ENCODE assay signal across 9 mouse cellular contexts in genomic region chr15:98806071-98806808, GRCm38 (mm10). TPM values are rescaled to one million over a fixed set of nuclear protein-coding genes. Genes with fewer than 3 reads are reported as not detected.
DNase-seq lines count a peak whose midpoint lies in the region; ATAC-seq and TF ChIP-seq lines count a peak whose summit lies in the region.
"Had no signal": no experiment of that assay in that cellular context is flagged by ENCODE, and none has a peak within 500 bp of the region (broad histone marks: within the 10 kb centered on the region; RNA-seq: fewer than 3 reads in every experiment).

No protein-coding gene starts in this region.

- H3K4me3 ChIP-seq in megakaryocyte, embryonic 14.5 days (replicated peaks): peak overlapping the region; percentile 89
- H3K4me3 ChIP-seq in forebrain, embryonic 13.5 days: peak overlapping the region; percentile 43
- peak overlapping the region; percentile 48 for H3K4me3 ChIP-seq in limb, embryonic 14.5 days (replicated peaks; ENCODE audit: low read length)
- H3K4me3 ChIP-seq in stomach, embryonic 15.5 days (replicated peaks): peak overlapping the region; percentile 42
- H3K4me3 ChIP-seq in thymus, adult 2 months (ENCODE audit: control insufficient read depth, insufficient read depth, low read length): no peak overlapping the region

- no peak for DNase-seq in limb, embryonic 14.5 days (ENCODE audit: low spot score)
- DNase-seq in frontal cortex, postnatal 25 days (ENCODE audit: low spot score in 2 of 2): no peak
- DNase-seq in thymus, adult 2 months: no peak
- DNase-seq: adrenal gland, adult 2 months had no signal

- ATAC-seq in megakaryocyte, adult 5-6 weeks (ENCODE audit: poor library complexity, severe bottlenecking): no peak
- no peak for ATAC-seq in forebrain, embryonic 13.5 days
- no peak for ATAC-seq in limb, embryonic 14.5 days (ENCODE audit: low FRiP score, low read depth)
- 0 out of 2 replicates have a peak, but pooled peaks have one; percentile 4 for ATAC-seq in stomach, embryonic 15.5 days (ENCODE audit: insufficient read depth, low FRiP score, low read depth)

- H3K36me3 ChIP-seq in megakaryocyte, embryonic 14.5 days (replicated peaks; ENCODE audit: low read length): peaks cover 16% of the 10 kb centered on the region
- H3K36me3 ChIP-seq in forebrain, embryonic 13.5 days (ENCODE audit: poor library complexity, severe bottlenecking): 0 out of 2 replicates have a peak, but pooled peaks cover 3% of the 10 kb centered on the region
- H3K36me3 ChIP-seq in limb, embryonic 14.5 days (ENCODE audit: control insufficient read depth, insufficient read depth, low read length): 0 out of 2 replicates have a peak, but pooled peaks cover 7% of the 10 kb centered on the region
- no peaks in the 10 kb centered on the region for H3K36me3 ChIP-seq in stomach, embryonic 15.5 days
- no peaks in the 10 kb centered on the region for H3K36me3 ChIP-seq in thymus, adult 2 months (ENCODE audit: control insufficient read depth, insufficient read depth, low read length)

- TF ChIP-seq CTCF in thymus, adult 2 months (IDR thresholded peaks at IDR 0.05; ENCODE audit: borderline replicate concordance, control insufficient read depth, extremely low read depth, insufficient read depth, low read length, poor library complexity): no peak

- no peak for TF ChIP-seq POLR2A in limb, embryonic 14.5 days (IDR thresholded peaks at IDR 0.05; ENCODE audit: borderline replicate concordance, extremely low read depth, insufficient read depth, insufficient read length)
- no peak for TF ChIP-seq POLR2A in thymus, adult 2 months (IDR thresholded peaks at IDR 0.05; ENCODE audit: control insufficient read depth, extremely low read depth, insufficient read depth, low read length, poor library complexity)

- WGBS in forebrain, embryonic 13.5 days: 2% methylated on average over 30 of the region's 30 CpGs
- WGBS in limb, embryonic 14.5 days: 6% methylated on average over 29 of the region's 30 CpGs
- 14% methylated on average over 30 of the region's 30 CpGs for WGBS in stomach, embryonic 15.5 days
- WGBS in thymus, adult 2 months: 40% methylated on average over 30 of the region's 30 CpGs

- H3K27me3 ChIP-seq in megakaryocyte, embryonic 14.5 days (replicated peaks): peaks cover 88% of the 10 kb centered on the region
- peaks cover 98% of the 10 kb centered on the region for H3K27me3 ChIP-seq in forebrain, embryonic 13.5 days
- peaks cover 91% of the 10 kb centered on the region for H3K27me3 ChIP-seq in limb, embryonic 14.5 days (ENCODE audit: control insufficient read depth, insufficient read depth, low read length)
- H3K27me3 ChIP-seq in stomach, embryonic 15.5 days (replicated peaks): peaks cover 84% of the 10 kb centered on the region
- H3K27me3 ChIP-seq in thymus, adult 2 months (ENCODE audit: control insufficient read depth, insufficient read depth, low read length): peaks cover 36% of the 10 kb centered on the region

- H3K9ac ChIP-seq in forebrain, embryonic 13.5 days: no peak overlapping the region
- H3K9ac ChIP-seq in limb, embryonic 14.5 days (ENCODE audit: low read depth, low read length, severe bottlenecking): no peak overlapping the region
- no peak overlapping the region for H3K9ac ChIP-seq in stomach, embryonic 15.5 days

- peak overlapping the region; percentile 71 for H3K4me2 ChIP-seq in forebrain, embryonic 13.5 days
- H3K4me2 ChIP-seq in limb, embryonic 14.5 days (replicated peaks; ENCODE audit: low read depth, low read length, severe bottlenecking): peak overlapping the region; percentile 88
- peak overlapping the region; percentile 90 for H3K4me2 ChIP-seq in stomach, embryonic 15.5 days

- H3K27ac ChIP-seq in forebrain, embryonic 13.5 days: no peak overlapping the region
- no peak overlapping the region for H3K27ac ChIP-seq in limb, embryonic 14.5 days (replicated peaks; ENCODE audit: low read depth, low read length)
- no peak overlapping the region for H3K27ac ChIP-seq in stomach, embryonic 15.5 days
- H3K27ac ChIP-seq in thymus, adult 2 months (ENCODE audit: control insufficient read depth, insufficient read depth, low read length): no peak overlapping the region

- peaks cover 71% of the 10 kb centered on the region for H3K4me1 ChIP-seq in megakaryocyte, embryonic 14.5 days
- peaks cover 48% of the 10 kb centered on the region for H3K4me1 ChIP-seq in forebrain, embryonic 13.5 days
- peaks cover 21% of the 10 kb centered on the region for H3K4me1 ChIP-seq in limb, embryonic 14.5 days (ENCODE audit: control insufficient read depth, insufficient read depth, low read length)
- H3K4me1 ChIP-seq in stomach, embryonic 15.5 days: peaks cover 33% of the 10 kb centered on the region
- H3K4me1 ChIP-seq in thymus, adult 2 months (replicated peaks; ENCODE audit: control insufficient read depth, insufficient read depth, low read length): peaks cover 42% of the 10 kb centered on the region

- no peaks in the 10 kb centered on the region for H3K9me3 ChIP-seq in megakaryocyte, embryonic 14.5 days
- no peaks in the 10 kb centered on the region for H3K9me3 ChIP-seq in forebrain, embryonic 13.5 days (replicated peaks)
- H3K9me3 ChIP-seq in limb, embryonic 14.5 days (ENCODE audit: control insufficient read depth, low read length): no peaks in the 10 kb centered on the region
- H3K9me3 ChIP-seq in stomach, embryonic 15.5 days: no peaks in the 10 kb centered on the region

RNA-seq across cellular contexts. Expression of gene Ddn, which starts 3.0 kb away (rescaled TPM):
- 0.32 and 0.73 TPM in 2 replicates for polyA plus RNA-seq in megakaryocyte, embryonic 14.5 days (2012; ENCODE audit: insufficient read depth, low replicate concordance)
- total RNA-seq in megakaryocyte, adult 5-6 weeks (2015): not detected in 2 replicates
- total RNA-seq in megakaryocyte, adult 5-6 weeks (2017): 0.15 and 0.16 TPM in 2 replicates
- polyA plus RNA-seq in forebrain, embryonic 13.5 days (2015; fragmentation: Nextera tagmentation; extraction: Ambion mirVana): 0.05 and 0.15 TPM in 2 replicates
- polyA plus RNA-seq in limb, embryonic 14.5 days (2012; rRNA removed): 0.44 and 0.59 TPM in 2 replicates
- 0.14 TPM in 1 of 2 replicates, not detected in the other for polyA plus RNA-seq in limb, embryonic 14.5 days (2014; fragmentation: Nextera tagmentation; extraction: Ambion mirVana)
- polyA plus RNA-seq in stomach, embryonic 15.5 days (2015; fragmentation: Nextera tagmentation; extraction: Ambion mirVana): not detected in 2 replicates
- polyA plus RNA-seq in thymus, adult 2 months (2012; rRNA removed): 0.26 and 0.65 TPM in 2 replicates

RNA-seq across cellular contexts. Expression of gene Wnt1, which starts 16.6 kb away (rescaled TPM):
- not detected in 2 replicates for polyA plus RNA-seq in megakaryocyte, embryonic 14.5 days (2012; ENCODE audit: insufficient read depth, low replicate concordance)
- total RNA-seq in megakaryocyte, adult 5-6 weeks (2015): not detected in 2 replicates
- total RNA-seq in megakaryocyte, adult 5-6 weeks (2017): not detected in 2 replicates
- polyA plus RNA-seq in forebrain, embryonic 13.5 days (2015; fragmentation: Nextera tagmentation; extraction: Ambion mirVana): not detected in 2 replicates
- not detected in 2 replicates for polyA plus RNA-seq in limb, embryonic 14.5 days (2012; rRNA removed)
- 0.08 TPM in 1 of 2 replicates, not detected in the other for polyA plus RNA-seq in limb, embryonic 14.5 days (2014; fragmentation: Nextera tagmentation; extraction: Ambion mirVana)
- polyA plus RNA-seq in stomach, embryonic 15.5 days (2015; fragmentation: Nextera tagmentation; extraction: Ambion mirVana): not detected in 2 replicates
- 0.07 and 0.22 TPM in 2 replicates for polyA plus RNA-seq in thymus, adult 2 months (2012; rRNA removed)
- total RNA-seq: adrenal gland, adult 2 months; gastrocnemius, postnatal 25 days had no signal

RNA-seq across cellular contexts. Expression of gene Prkag1, which starts 25.1 kb away (rescaled TPM):
- polyA plus RNA-seq in megakaryocyte, embryonic 14.5 days (2012; ENCODE audit: insufficient read depth, low replicate concordance): 237 and 264 TPM in 2 replicates
- 60.5 TPM in 2 replicates for total RNA-seq in megakaryocyte, adult 5-6 weeks (2015)
- 99.7 and 126 TPM in 2 replicates for total RNA-seq in megakaryocyte, adult 5-6 weeks (2017)
- polyA plus RNA-seq in forebrain, embryonic 13.5 days (2015; fragmentation: Nextera tagmentation; extraction: Ambion mirVana): 95.9 and 99.4 TPM in 2 replicates
- polyA plus RNA-seq in limb, embryonic 14.5 days (2012; rRNA removed): 93.1 and 93.7 TPM in 2 replicates
- polyA plus RNA-seq in limb, embryonic 14.5 days (2014; fragmentation: Nextera tagmentation; extraction: Ambion mirVana): 81.3 and 82.3 TPM in 2 replicates
- 82.4 and 85.6 TPM in 2 replicates for polyA plus RNA-seq in stomach, embryonic 15.5 days (2015; fragmentation: Nextera tagmentation; extraction: Ambion mirVana)
- polyA plus RNA-seq in thymus, adult 2 months (2012; rRNA removed): 90.7 and 105 TPM in 2 replicates

RNA-seq across cellular contexts. Expression of gene Wnt10b, which starts 28.3 kb away (rescaled TPM):
- not detected in 2 replicates for polyA plus RNA-seq in megakaryocyte, embryonic 14.5 days (2012; ENCODE audit: insufficient read depth, low replicate concordance)
- 0.04 and 0.34 TPM in 2 replicates for total RNA-seq in megakaryocyte, adult 5-6 weeks (2015)
- total RNA-seq in megakaryocyte, adult 5-6 weeks (2017): not detected in 2 replicates
- not detected in 2 replicates for polyA plus RNA-seq in forebrain, embryonic 13.5 days (2015; fragmentation: Nextera tagmentation; extraction: Ambion mirVana)
- polyA plus RNA-seq in limb, embryonic 14.5 days (2012; rRNA removed): 13.7 and 14.9 TPM in 2 replicates
- polyA plus RNA-seq in limb, embryonic 14.5 days (2014; fragmentation: Nextera tagmentation; extraction: Ambion mirVana): 6.3 and 7.4 TPM in 2 replicates
- polyA plus RNA-seq in stomach, embryonic 15.5 days (2015; fragmentation: Nextera tagmentation; extraction: Ambion mirVana): 0.08 TPM in 1 of 2 replicates, not detected in the other
- polyA plus RNA-seq in thymus, adult 2 months (2012; rRNA removed): 3.4 and 3.9 TPM in 2 replicates

RNA-seq across cellular contexts. Expression of gene Arf3, which starts 43.2 kb away (rescaled TPM):
- 7.0 and 17.8 TPM in 2 replicates for polyA plus RNA-seq in megakaryocyte, embryonic 14.5 days (2012; ENCODE audit: insufficient read depth, low replicate concordance)
- 28.3 and 35.9 TPM in 2 replicates for total RNA-seq in megakaryocyte, adult 5-6 weeks (2015)
- total RNA-seq in megakaryocyte, adult 5-6 weeks (2017): 33.8 and 37.8 TPM in 2 replicates
- 49.2 and 55.1 TPM in 2 replicates for polyA plus RNA-seq in forebrain, embryonic 13.5 days (2015; fragmentation: Nextera tagmentation; extraction: Ambion mirVana)
- polyA plus RNA-seq in limb, embryonic 14.5 days (2012; rRNA removed): 75.0 and 96.4 TPM in 2 replicates
- polyA plus RNA-seq in limb, embryonic 14.5 days (2014; fragmentation: Nextera tagmentation; extraction: Ambion mirVana): 37.4 and 39.6 TPM in 2 replicates
- 41.6 and 45.2 TPM in 2 replicates for polyA plus RNA-seq in stomach, embryonic 15.5 days (2015; fragmentation: Nextera tagmentation; extraction: Ambion mirVana)
- polyA plus RNA-seq in thymus, adult 2 months (2012; rRNA removed): 165 and 182 TPM in 2 replicates
